Mouse (Mus musculus): ENCODE measurements around the gene Gstt1. TPM values are rescaled to one million over a fixed set of nuclear protein-coding genes. Genes with fewer than 3 reads are reported as not detected.

Gstt1 gene
- polyA plus RNA-seq, 1 experiment from 2014 or later: 5.3 TPM

DNA sequence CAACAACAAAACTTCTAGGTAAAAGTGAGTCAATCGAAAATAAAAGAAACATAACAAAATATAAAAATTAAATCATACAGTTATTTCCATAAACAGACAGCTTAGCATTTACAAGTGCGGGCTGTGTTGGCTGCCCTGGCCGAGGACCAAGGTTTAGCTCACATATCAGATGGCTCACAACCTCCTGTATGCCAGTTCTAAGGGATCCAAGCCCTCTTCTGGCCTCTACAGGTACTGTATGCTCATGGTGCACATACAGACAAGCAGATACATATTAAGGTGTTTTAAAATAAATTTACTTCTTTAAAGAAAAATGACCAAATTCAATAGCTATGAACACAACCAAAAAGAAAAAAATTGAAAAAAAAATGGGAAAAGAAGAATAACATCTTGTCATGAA is 38.1 kb downstream of the Gstt1 start:
- Histone ChIP-seq H3K4me2 (no peak overlapping the region), H3K27me3 (replicated peaks) (no peaks in the 10 kb centered on the region), H3K9me3 (no peaks in the 10 kb centered on the region), H3K27ac (replicated peaks) (no peak overlapping the region), H3K36me3 (peaks cover 52% of the 10 kb centered on the region), H3K9ac (no peak overlapping the region), H3K4me3 (no peak overlapping the region), H3K4me1 (peaks cover 15% of the 10 kb centered on the region)
- ATAC-seq (ENCODE audit: extremely low read depth, insufficient number of reproducible peaks, low FRiP score, low TSS enrichment): no peak
- WGBS: 96% methylated on average over 3 of the region's 3 CpGs

- no peak overlapping the region for H3K4me2 ChIP-seq
- H3K36me3 ChIP-seq: peaks cover 86% of the 10 kb centered on the region
- H3K9me3 ChIP-seq: no peaks in the 10 kb centered on the region
- H3K9ac ChIP-seq: no peak overlapping the region
- no peaks in the 10 kb centered on the region for H3K4me1 ChIP-seq
- no peak overlapping the region for H3K27ac ChIP-seq (replicated peaks)
- 91% methylated on average over 11 of the region's 11 CpGs for WGBS
- ATAC-seq (ENCODE audit: extremely low read depth, insufficient number of reproducible peaks, low FRiP score, low TSS enrichment): no peak
- no peak overlapping the region for H3K4me3 ChIP-seq
- no peaks in the 10 kb centered on the region for H3K27me3 ChIP-seq (replicated peaks)
Measured at GRCm38 (mm10) chr10:75756719-75757118, 41.7 kb downstream of the Gstt1 start.

GRCm38 (mm10) chr10:75744017-75744416 is 54.4 kb downstream of the Gstt1 start:
- H3K9me3 ChIP-seq: no peaks in the 10 kb centered on the region
- no peak; the same call in 1 of the 2 replicates for ATAC-seq (ENCODE audit: extremely low read depth, insufficient number of reproducible peaks, low FRiP score, low TSS enrichment)
- no peaks in the 10 kb centered on the region for H3K27me3 ChIP-seq (replicated peaks)
- no peak overlapping the region for H3K9ac ChIP-seq
- no peak overlapping the region for H3K4me3 ChIP-seq
- no peaks in the 10 kb centered on the region for H3K4me1 ChIP-seq
- WGBS: 46% methylated on average over 3 of the region's 3 CpGs
- H3K4me2 ChIP-seq: no peak overlapping the region
- H3K27ac ChIP-seq (replicated peaks): no peak overlapping the region
- peaks cover 96% of the 10 kb centered on the region for H3K36me3 ChIP-seq

DNA sequence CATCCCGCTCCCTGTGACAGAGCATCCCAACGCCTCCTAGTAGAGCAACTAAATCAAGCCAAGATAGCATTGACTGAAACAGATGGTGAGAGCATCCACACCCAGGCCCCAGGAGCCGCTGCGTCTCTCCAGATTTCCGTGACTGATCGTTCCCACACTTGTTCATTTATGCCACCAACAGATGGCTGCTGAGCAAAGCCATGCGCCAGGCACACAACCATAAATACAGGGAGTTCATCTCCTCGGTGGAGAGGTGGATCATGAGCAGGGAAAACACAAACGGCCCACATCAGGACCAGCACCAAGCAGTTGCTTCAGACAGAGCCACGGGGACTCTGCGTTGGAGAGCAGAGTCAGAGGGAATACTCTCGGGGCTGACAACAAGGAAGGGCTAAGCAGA is 55.0 kb downstream of the Gstt1 start:
- H3K27me3 ChIP-seq (replicated peaks): no peaks in the 10 kb centered on the region
- H3K27ac ChIP-seq (replicated peaks): no peak overlapping the region
- WGBS: 90% methylated on average over 12 of the region's 12 CpGs
- peaks cover 97% of the 10 kb centered on the region for H3K36me3 ChIP-seq
- no peak overlapping the region for H3K4me2 ChIP-seq
- no peak overlapping the region for H3K4me3 ChIP-seq
- no peaks in the 10 kb centered on the region for H3K4me1 ChIP-seq
- ATAC-seq (ENCODE audit: extremely low read depth, insufficient number of reproducible peaks, low FRiP score, low TSS enrichment): no peak
- H3K9ac ChIP-seq: no peak overlapping the region
- no peaks in the 10 kb centered on the region for H3K9me3 ChIP-seq

- no peaks in the 10 kb centered on the region for H3K9me3 ChIP-seq
- 89% methylated on average over 3 of the region's 3 CpGs for WGBS
- no peak overlapping the region for H3K4me3 ChIP-seq
- H3K27ac ChIP-seq (replicated peaks): no peak overlapping the region
- ATAC-seq (ENCODE audit: extremely low read depth, insufficient number of reproducible peaks, low FRiP score, low TSS enrichment): no peak
- H3K4me2 ChIP-seq: no peak overlapping the region
- H3K27me3 ChIP-seq (replicated peaks): no peaks in the 10 kb centered on the region
- H3K9ac ChIP-seq: no peak overlapping the region
- no peaks in the 10 kb centered on the region for H3K4me1 ChIP-seq
- H3K36me3 ChIP-seq: peaks cover 95% of the 10 kb centered on the region
Measured at GRCm38 (mm10) chr10:75740866-75741265, 57.5 kb downstream of the Gstt1 start.

Other genes starting within 250 kb of the Gstt1 start
- gene Lrrc75b, start 238.3 kb downstream of the Gstt1 start, polyA plus RNA-seq (2015; fragmentation: Nextera tagmentation; extraction: Ambion mirVana): 1.2 TPM in 2 replicates
- gene Ggt1, start 237.0 kb downstream of the Gstt1 start, polyA plus RNA-seq (2015; fragmentation: Nextera tagmentation; extraction: Ambion mirVana): 0.52 and 0.76 TPM in 2 replicates
- 7.1 TPM in 2 replicates for gene Ggt5, start 209.2 kb downstream of the Gstt1 start, polyA plus RNA-seq (2015; fragmentation: Nextera tagmentation; extraction: Ambion mirVana)
- 8.2 TPM in 2 replicates for gene Susd2, start 154.6 kb downstream of the Gstt1 start, polyA plus RNA-seq (2015; fragmentation: Nextera tagmentation; extraction: Ambion mirVana)
- gene Cabin1, start 34.2 kb downstream of the Gstt1 start, polyA plus RNA-seq (2015; fragmentation: Nextera tagmentation; extraction: Ambion mirVana): 21.5 and 24.3 TPM in 2 replicates
- gene Ddt, start 25.2 kb downstream of the Gstt1 start, polyA plus RNA-seq (2015; fragmentation: Nextera tagmentation; extraction: Ambion mirVana): 30.8 and 38.9 TPM in 2 replicates
- gene Gm20441, start 17.6 kb downstream of the Gstt1 start, polyA plus RNA-seq (2015; fragmentation: Nextera tagmentation; extraction: Ambion mirVana): not detected in 2 replicates
- 3.2 and 4.1 TPM in 2 replicates for gene Gstt3, start 17.2 kb downstream of the Gstt1 start, polyA plus RNA-seq (2015; fragmentation: Nextera tagmentation; extraction: Ambion mirVana)
- not detected in 2 replicates for gene Gstt4, start 24.0 kb upstream of the Gstt1 start, polyA plus RNA-seq (2015; fragmentation: Nextera tagmentation; extraction: Ambion mirVana)
- gene Gstt2, start 38.8 kb upstream of the Gstt1 start, polyA plus RNA-seq (2015; fragmentation: Nextera tagmentation; extraction: Ambion mirVana): 9.5 and 13.0 TPM in 2 replicates
- gene Mif, start 61.7 kb upstream of the Gstt1 start, polyA plus RNA-seq (2015; fragmentation: Nextera tagmentation; extraction: Ambion mirVana): 2,411 and 2,681 TPM in 2 replicates
- 2.4 TPM in 2 replicates for gene Derl3, start 94.8 kb upstream of the Gstt1 start, polyA plus RNA-seq (2015; fragmentation: Nextera tagmentation; extraction: Ambion mirVana)
- gene Smarcb1, start 123.0 kb upstream of the Gstt1 start, polyA plus RNA-seq (2015; fragmentation: Nextera tagmentation; extraction: Ambion mirVana): 118 and 125 TPM in 2 replicates
- gene Chchd10, start 134.5 kb upstream of the Gstt1 start, polyA plus RNA-seq (2015; fragmentation: Nextera tagmentation; extraction: Ambion mirVana): 463 and 524 TPM in 2 replicates
- 28.6 and 30.7 TPM in 2 replicates for gene Mmp11, start 137.9 kb upstream of the Gstt1 start, polyA plus RNA-seq (2015; fragmentation: Nextera tagmentation; extraction: Ambion mirVana)
- 0.99 and 1.8 TPM in 2 replicates for gene Gm867, start 142.1 kb upstream of the Gstt1 start, polyA plus RNA-seq (2015; fragmentation: Nextera tagmentation; extraction: Ambion mirVana)
- gene Vpreb3, start 144.5 kb upstream of the Gstt1 start, polyA plus RNA-seq (2015; fragmentation: Nextera tagmentation; extraction: Ambion mirVana): 0.25 and 0.41 TPM in 2 replicates
- gene Gm5134, start 155.9 kb upstream of the Gstt1 start, polyA plus RNA-seq (2015; fragmentation: Nextera tagmentation; extraction: Ambion mirVana): not detected in 2 replicates
- gene Zfp280b, start 234.1 kb upstream of the Gstt1 start, polyA plus RNA-seq (2015; fragmentation: Nextera tagmentation; extraction: Ambion mirVana): 12.2 and 12.5 TPM in 2 replicates